Mouse (Mus musculus) lung, postnatal 25 days (tissue): ENCODE results near the gene Mtrr.
"Not testable (repeated sequence)": the region's sequence is repeated elsewhere in the genome, so short reads cannot be mapped to it uniquely, and the experiment has no call there.

Experiments
- DNase-seq: peaks from one replicate; pipeline ENCODE4 v3.0.0; 2022; ENCODE audit warnings: low spot score

Gene Mtrr

DNA sequence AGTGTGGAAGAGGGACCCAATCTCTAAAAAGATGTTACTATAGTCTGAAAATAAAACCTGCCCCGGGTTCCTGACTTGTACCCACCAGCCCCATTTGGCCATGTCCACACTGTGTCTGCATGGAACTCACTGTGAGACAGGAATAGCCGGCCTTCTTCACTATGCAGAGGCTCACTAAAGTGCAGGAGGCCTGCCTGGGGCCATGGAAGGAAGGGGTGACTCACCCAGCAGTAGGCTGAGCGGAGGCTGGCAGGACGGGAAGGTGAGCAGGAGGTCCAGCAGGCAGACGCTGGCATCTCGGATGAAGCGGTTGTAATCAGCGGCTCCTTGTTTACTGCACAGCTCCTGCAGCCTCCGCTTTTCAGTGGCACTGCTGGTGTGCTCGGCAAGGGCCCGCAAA, 13.4 kb downstream of the Mtrr start:
- DNase-seq = no peak

DNA sequence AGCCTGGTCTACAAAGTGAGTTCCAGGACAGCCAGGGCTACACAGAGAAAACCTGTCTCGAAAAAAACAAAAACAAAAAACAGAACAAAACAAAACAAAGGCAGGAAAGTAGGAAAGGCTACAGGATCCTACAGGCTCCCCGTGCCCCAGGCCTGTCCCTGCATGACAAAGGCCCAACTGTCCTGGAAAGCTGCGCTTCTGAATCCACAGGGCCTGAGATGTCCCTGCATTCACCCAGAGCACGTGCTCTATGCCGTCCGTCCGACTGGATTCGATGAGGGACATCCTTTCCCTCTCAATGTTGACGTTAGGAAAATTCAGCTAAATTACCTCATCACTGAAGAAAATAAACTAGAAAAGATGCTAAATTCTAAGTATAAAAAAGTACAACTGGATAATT, 13.8 kb downstream of the Mtrr start:
- no peak for DNase-seq

DNA sequence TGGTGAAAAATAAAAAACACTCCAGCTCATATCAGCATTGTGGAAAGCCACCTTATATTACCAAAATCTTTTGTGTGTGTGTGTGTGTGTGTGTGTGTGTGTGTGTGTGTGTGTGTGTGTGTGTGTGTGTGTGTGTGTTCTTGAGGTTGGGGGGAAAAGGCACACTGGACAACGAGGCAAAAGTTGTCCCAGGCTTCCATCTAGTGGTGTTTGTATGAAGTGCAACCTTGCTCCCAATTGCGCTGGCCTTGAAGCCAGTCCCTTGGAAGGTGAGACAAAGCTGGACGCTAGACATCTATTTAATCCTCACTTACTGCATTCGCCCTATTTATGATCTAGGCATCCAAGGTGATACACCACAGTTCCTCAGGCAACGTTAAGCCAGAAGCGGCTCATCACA, 28.6 kb downstream of the Mtrr start:
- not testable (repeated sequence) for DNase-seq
